Mouse (Mus musculus) ovary, postnatal 36 days (tissue): ENCODE data around the gene Prep.

Source experiments
- DNase-seq: peaks from one replicate; pipeline ENCODE4 v3.0.0; 2022; ENCODE audit warnings: low spot score, mixed read lengths

Prep gene

GRCm38 (mm10) chr10:45066931-45067308 lies at the start of gene Prep:
Gene Prep, plus strand, starts transcription at chr10:45067203.
- DNase-seq, result peak; percentile 96

GRCm38 (mm10) chr10:45017352-45017751 lies 49.7 kb upstream of the Prep start:
- DNase-seq, result no peak

DNA sequence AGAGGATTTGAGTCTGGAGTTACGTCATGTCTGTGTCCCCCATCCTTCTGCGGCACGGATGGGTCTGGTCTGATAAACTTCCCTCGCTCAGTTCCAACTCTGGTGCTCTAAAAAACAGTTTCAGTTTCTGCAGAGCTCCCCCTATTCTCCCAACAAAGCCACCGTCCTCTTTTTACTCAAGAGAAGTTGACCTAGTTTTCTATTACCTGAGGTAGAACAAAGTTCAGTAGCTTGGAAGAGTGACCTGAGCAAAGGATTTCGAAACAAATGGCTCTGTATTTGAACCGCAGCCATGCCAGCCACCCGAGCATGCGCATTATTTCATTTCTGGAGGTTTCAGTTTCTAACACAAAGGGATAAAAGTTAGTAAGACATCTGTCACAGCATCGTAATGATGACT lies 49.2 kb upstream of the Prep start:
- DNase-seq, result no peak

GRCm38 (mm10) chr10:45019418-45019817 lies 47.6 kb upstream of the Prep start:
- DNase-seq, result no peak

DNA sequence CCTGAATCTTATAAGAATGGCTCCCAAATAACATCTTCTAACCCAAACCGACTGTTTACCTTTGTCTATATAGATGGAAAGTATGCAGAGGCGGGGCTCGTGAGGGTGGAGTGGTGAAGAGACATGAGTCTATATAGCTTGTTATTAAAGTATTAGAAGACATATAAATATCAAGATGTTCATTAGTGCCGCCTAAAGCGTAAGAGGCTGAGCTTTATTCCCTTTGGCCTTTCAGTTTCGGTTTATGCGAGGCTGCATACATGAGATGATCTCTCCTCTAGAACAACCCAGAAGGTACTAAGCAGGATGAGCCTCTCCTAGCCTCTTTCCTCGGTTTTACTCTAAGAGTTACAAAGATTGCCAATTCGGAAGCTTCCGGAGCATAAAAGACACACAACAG lies 47.2 kb upstream of the Prep start:
- no peak for DNase-seq

GRCm38 (mm10) chr10:45020291-45020690 lies 46.7 kb upstream of the Prep start:
- peak; percentile 7 for DNase-seq

GRCm38 (mm10) chr10:45025184-45025583 lies 41.8 kb upstream of the Prep start:
- DNase-seq, result no peak

DNA sequence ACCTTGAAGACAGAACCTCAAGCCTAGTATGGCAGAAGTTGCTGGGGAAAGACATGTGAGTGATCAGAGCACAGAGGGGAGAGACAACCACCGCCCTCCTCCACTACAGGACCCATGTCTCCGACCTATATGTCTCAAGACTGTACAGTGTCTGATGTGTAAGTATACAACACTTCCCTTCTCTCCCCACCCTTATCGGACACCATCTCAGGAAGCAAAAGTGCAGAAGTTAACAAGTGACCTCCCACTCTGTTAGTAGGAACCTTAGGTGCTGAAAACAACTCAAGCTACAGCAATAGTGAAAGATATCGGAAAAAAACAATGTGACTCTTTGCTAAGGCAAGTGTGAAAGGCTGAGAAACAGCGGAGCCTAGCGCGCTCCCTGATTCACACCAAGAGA lies 40.1 kb upstream of the Prep start:
- DNase-seq, result no peak

DNA sequence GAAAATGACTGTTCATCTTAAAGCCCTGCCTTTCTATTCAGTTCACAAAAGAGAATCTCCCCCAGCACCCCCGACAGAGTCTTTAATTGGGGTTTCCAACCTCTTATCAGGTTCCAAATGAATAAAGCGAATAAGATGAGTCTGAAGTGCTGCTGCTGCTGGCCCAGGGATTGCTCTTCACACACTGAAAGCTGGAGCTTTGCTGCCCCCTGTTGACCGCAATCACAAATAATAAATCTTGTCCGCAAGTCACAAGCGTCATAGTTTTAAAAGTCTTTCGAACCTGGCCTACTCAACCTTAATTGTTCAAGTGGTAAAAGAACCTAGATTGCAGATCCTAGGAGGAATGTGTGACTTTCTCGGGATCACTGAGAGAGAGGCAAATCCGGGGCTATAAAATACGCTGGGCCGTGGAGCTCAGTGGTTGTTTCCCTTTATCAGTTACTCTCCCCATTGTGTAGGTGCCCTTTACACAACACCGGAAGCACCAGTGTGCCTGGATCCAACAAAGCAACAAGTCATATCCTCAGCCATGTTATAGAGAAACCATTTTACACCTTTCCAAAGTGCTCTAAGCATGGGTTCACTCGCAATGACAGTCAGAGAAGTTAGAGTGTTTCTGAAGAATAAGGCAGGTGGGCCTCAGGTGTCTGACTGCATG lies 21.6 kb upstream of the Prep start:
- peak; percentile 60 for DNase-seq

DNA sequence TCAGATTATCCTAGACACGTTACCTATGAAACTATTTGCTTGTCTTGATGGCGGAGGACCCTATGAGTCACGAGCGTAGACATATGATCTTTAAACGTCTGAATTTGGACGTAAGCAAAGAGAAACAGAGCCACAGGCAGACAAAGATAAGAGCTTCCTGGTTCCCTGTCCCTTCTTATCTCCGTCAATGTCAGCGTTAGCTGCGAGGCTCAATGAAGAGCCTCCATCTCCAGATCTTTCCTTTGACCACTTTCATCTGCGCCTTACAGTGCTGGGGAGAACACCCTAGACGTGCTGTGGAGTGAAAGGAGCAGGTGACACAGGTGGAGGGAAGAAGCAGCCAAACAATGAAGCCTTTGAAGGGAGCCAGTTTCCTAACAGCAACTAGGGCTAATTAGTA lies 18.8 kb upstream of the Prep start:
- no peak for DNase-seq

- peak; percentile 19 for DNase-seq
Observed at GRCm38 (mm10) chr10:45048622-45049021, 18.4 kb upstream of the Prep start.

- peak; percentile 75 for DNase-seq
Observed at GRCm38 (mm10) chr10:45051125-45051744, 15.8 kb upstream of the Prep start.

DNA sequence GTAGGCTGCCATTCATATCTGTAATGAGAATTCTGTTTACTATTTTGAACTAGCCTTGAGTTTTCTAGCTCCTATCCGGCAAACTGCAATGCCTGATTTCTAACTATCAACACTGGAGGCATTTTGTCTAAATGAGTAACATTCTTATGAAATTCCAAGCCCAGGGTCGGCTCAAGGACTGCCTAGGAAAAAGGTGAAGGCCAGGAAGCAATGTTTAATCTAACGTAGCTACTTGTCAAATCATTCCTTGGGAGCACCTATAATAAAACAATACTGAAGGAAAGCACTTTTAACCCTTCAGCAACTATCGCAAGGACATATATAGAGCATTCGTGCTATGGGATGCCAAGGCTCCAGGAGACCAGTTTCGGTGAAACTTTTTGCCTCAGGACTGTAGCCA lies 8.6 kb upstream of the Prep start:
- DNase-seq, result no peak

DNA sequence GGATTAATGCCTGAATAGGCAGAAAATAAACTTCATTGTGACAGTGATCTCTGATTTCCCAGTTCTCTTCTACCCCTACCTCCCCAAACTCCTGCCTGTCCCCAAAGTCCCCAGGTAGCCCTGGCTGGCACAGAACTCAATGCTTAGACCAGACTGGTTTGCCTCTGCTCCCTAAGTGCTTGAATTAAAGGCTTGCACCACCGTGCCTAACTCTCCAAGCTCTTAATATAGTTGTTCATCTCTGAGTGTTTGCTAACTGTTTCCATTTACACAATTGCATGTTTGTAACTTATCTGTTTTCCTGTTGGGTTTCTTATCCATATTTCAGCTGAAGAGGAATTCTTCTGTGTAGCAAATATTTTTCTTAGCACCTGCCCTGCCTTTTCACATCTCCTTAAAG lies 6.2 kb upstream of the Prep start:
- DNase-seq, result no peak

DNA sequence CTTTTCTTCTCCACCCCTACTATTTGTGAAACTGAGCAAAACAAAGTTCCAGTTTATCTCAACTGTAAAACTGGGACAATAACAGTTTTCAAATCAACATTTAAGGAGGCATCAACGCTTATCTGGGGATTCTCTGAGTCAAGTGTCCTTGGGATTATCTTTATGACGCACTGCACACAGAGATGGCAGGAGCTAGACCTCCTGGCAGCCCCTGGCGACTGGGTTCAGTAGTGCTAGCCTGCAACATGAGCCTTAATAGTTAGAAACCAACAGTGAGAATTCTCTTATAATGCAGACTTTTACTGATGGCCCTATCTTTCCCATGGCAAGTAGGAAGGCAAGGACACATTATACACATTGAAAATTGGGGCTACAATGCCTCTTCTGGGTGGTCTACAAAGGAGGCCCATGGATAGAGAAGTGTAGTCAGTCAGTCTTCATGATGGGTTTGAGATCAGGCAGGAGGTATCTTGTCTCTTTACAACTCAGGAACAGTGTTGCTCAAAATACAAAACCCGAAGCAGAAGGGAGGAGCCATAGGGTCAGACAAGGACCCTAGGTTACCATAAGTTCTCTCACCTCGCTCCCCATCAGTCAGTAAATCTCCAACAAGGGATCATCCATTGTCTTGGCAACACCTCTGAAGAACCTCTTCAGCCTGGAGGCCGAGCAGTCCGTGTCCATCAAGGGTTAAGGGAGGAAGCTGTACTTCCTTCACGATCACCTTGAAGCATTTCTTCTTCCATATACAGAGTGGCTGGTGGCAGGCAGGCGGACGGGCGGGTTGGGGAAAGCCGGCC lies 672 bp upstream of the Prep start:
- DNase-seq, result peak; percentile 28

GRCm38 (mm10) chr10:45067436-45067925 lies 478 bp downstream of the Prep start:
- no peak for DNase-seq

DNA sequence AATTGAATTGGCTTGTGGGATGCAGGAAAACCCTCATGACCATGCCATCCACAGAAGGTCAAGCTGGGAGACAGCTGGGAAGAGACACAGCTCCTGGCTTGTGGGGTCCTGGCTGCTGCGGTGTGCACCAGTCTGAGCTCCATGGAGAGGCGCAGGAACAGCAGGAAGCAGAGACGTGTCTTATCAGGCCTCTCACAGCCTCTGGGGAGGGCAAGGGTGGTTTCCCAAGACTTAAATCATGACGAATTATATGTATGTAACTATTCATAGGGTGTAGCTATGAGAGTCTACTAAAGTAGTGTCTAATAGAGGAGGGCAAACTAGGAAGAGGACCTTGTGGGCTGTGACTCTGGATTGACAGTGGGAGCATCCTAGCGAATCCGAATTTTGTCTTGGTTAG lies 2.6 kb downstream of the Prep start:
- no peak for DNase-seq

DNA sequence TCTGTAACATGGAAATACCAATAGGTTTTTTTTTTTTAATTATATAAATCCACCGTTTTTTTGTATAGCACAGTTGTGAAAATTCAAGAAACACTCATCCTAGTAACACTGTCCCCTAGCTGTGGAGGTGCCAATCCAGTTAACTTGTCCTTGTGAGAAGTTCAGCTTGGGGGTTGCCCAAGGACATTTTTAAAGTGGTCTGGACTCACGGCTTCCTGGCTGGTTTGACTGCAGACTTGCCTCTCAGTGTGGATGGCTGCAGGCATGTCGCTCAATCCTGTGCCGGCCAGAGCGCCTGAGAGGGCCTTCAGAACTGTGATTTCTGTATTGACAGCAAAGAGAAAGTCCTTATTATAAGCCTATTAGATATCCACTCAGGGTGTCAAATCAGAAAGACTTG lies 3.4 kb downstream of the Prep start:
- DNase-seq, result no peak

- DNase-seq, result no peak
Observed at GRCm38 (mm10) chr10:45070929-45071813, 4.2 kb downstream of the Prep start.

GRCm38 (mm10) chr10:45072339-45072738 lies 5.3 kb downstream of the Prep start:
- DNase-seq, result no peak

- no peak for DNase-seq
Observed at GRCm38 (mm10) chr10:45074543-45074942, 7.5 kb downstream of the Prep start.

GRCm38 (mm10) chr10:45075491-45076051 lies 8.6 kb downstream of the Prep start:
- DNase-seq, result no peak
